Mouse (Mus musculus) brain, embryonic 14.5 days (tissue): ENCODE results near the gene Elmsan1.

Experiments
- CTCF ChIP-seq: fragments of 200-500 bp; IDR thresholded peaks from 2 replicates; pipeline ENCODE4 v1.5.1; 2012; ENCODE audit warnings: inconsistent platforms, mild to moderate bottlenecking, moderate library complexity, borderline replicate concordance; ENCODE audit not compliant: insufficient read depth, insufficient read length; ENCODE audit errors: extremely low read depth
- POLR2A ChIP-seq: fragments of 200-500 bp; IDR thresholded peaks from 2 replicates; pipeline ENCODE4 v1.6.1; 2012; ENCODE audit warnings: mild to moderate bottlenecking, inconsistent platforms, borderline replicate concordance; ENCODE audit not compliant: poor library complexity, insufficient read depth, insufficient read length, severe bottlenecking; ENCODE audit errors: extremely low read depth

- TF ChIP-seq CTCF, result no peak
- no peak for TF ChIP-seq POLR2A
These were observed 111.0 kb downstream of the Elmsan1 start for GRCm38 (mm10) chr12:84107692-84108091.
